Mouse (Mus musculus) G1E (cell line): Measurements from ENCODE around the gene Zfp213. TPM values are rescaled to one million over a fixed set of nuclear protein-coding genes. Genes with fewer than 3 reads are reported as not detected.

ENCODE experiments used
- ATAC-seq: 2 replicates; pipeline ENCODE4 v1.8.0; 2016; ENCODE audit warnings: mild to moderate bottlenecking; ENCODE audit not compliant: insufficient number of reproducible peaks, poor library complexity, low FRiP score, severe bottlenecking; ENCODE audit errors: extremely low read depth
- DNase-seq: peaks from one replicate; pipeline ENCODE4 v3.0.0; 2012; ENCODE audit warnings: low spot score
- H3K27me3 ChIP-seq: 2 replicates; pipeline ENCODE4 v1.6.1; 2012; ENCODE audit warnings: mild to moderate bottlenecking, low read length, inconsistent platforms; ENCODE audit not compliant: insufficient read depth
- H3K36me3 ChIP-seq: replicated peaks from 2 replicates; pipeline ENCODE3; 2012; ENCODE audit warnings: mild to moderate bottlenecking, inconsistent platforms
- H3K4me1 ChIP-seq: 2 replicates; pipeline ENCODE4 v1.6.1; 2012; ENCODE audit warnings: low read depth, low read length, inconsistent platforms, mixed read lengths; ENCODE audit not compliant: insufficient read depth
- H3K4me3 ChIP-seq: 2 replicates; pipeline ENCODE4 v1.5.1; 2012; ENCODE audit warnings: low read depth, mild to moderate bottlenecking, inconsistent platforms, low read length, moderate library complexity, mixed read lengths
- H3K9me3 ChIP-seq: replicated peaks from 2 replicates; pipeline ENCODE4 v1.6.1; 2012; ENCODE audit warnings: inconsistent platforms
- CTCF ChIP-seq: IDR thresholded peaks from 2 replicates; pipeline ENCODE4 v1.5.1; 2012; ENCODE audit warnings: low read depth, low read length, inconsistent platforms, mixed read lengths
- GATA1 ChIP-seq: IDR thresholded peaks from 2 replicates; pipeline ENCODE4 v1.6.1; 2012; ENCODE audit warnings: borderline replicate concordance, low read length, inconsistent platforms, mixed read lengths
- GATA2 ChIP-seq: IDR thresholded peaks from 2 replicates; pipeline ENCODE4 v1.6.1; 2012; ENCODE audit warnings: low read depth, low read length, inconsistent platforms, borderline replicate concordance
- POLR2AphosphoS5 ChIP-seq: IDR thresholded peaks from 2 replicates; pipeline ENCODE4 v1.6.1; 2012; ENCODE audit warnings: low read depth, low read length, inconsistent platforms; ENCODE audit not compliant: insufficient replicate concordance
- TAL1 ChIP-seq: conservative IDR thresholded peaks from 2 replicates; pipeline ENCODE4 v1.6.1; 2012; ENCODE audit warnings: low read depth, low read length, inconsistent platforms, mixed read lengths
- polyA plus RNA-seq: library from polyadenylated mRNA; stranded (reverse); fragments of >175 nt; gene quantifications from 2 replicates; pipeline ENCODE4 v1.2.3, GENCODE M21; 2012
- total RNA-seq, 2 experiments: library from RNA; stranded (forward) in 1 of 2; stranded (reverse) in 1 of 2; fragments of 200-1000 nt in 1 of 2; fragments of >200 nt in 1 of 2; fragmentation: Nextera tagmentation in 1 of 2; gene quantifications; 2 replicates each; pipeline ENCODE4 v1.2.3; 2014 to 2017

The Zfp213 gene
- total and polyA plus RNA-seq, 3 experiments, result 4.2 to 7.3 (median 4.4) TPM

DNA sequence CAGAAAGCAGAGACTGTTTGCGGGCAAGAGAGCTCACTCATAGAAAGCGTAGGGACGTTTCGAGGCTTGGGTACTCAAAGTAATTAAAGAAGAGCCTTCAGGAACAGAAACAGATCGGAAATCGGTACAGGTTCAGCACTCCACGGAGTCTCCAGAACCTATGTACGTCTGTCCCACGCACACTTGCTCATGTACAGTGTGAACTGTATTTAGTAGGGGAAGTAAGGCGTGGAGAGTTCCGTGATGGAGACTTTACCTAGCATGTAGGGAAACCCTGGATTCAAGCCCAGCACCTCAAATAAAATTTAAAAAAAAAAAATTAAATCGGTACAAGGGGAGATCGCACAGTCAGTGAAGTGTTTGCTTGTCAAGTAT, 28.9 kb upstream of the Zfp213 start:
- TF ChIP-seq TAL1, result no peak
- no peak for TF ChIP-seq GATA2
- no peak for TF ChIP-seq POLR2AphosphoS5
- no peak for TF ChIP-seq CTCF
- TF ChIP-seq GATA1, result no peak
- no peaks in the 10 kb centered on the region for H3K36me3 ChIP-seq
- H3K4me1 ChIP-seq, result peaks cover 12% of the 10 kb centered on the region
- H3K4me3 ChIP-seq, result peak overlapping the region; percentile 64
- no peaks in the 10 kb centered on the region for H3K9me3 ChIP-seq
- H3K27me3 ChIP-seq, result no peaks in the 10 kb centered on the region
- DNase-seq (no peak), ATAC-seq (no peak)

DNA sequence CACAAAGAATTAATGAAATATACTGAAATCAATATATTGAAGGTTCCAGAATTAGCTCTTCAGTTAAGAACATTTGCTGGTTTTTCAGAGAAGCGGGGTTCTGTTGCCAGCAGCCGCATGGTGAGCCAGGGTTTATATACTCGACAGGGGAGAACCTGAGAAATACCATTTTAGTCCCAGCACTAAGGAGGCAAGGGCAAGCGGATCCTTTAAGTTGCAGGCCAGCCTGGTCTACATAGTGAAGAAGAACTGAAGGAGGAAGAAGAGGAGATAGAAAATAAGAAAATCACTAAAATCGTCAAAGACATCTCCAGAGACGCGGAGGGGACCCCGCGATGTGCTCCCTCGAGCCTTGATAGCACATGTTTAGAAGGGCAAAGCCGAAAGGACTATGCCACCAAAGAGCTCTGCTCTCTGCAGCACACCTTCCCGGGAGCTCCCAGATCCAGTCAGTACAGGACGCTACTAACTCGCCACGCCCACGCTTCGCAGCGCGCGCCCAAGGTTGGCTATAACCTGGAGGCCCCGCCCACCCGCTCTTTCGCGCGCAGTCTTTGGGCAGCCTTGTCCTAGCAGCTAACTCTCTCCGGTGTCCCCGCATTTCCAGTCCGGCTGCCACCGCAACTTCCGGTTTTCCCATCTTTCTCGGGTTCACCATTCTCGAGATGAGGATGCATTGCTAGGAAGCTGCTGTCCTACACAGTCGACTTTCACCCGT, 28.3 kb upstream of the Zfp213 start:
- DNase-seq, result peak; percentile 63
- H3K4me1 ChIP-seq, result peaks cover 9% of the 10 kb centered on the region
- no peaks in the 10 kb centered on the region for H3K9me3 ChIP-seq
- H3K4me3 ChIP-seq, result peak overlapping the region; percentile 64
- H3K36me3 ChIP-seq, result no peaks in the 10 kb centered on the region
- TF ChIP-seq POLR2AphosphoS5, result no peak
- TF ChIP-seq CTCF, result no peak
- TF ChIP-seq GATA1, result no peak
- TF ChIP-seq TAL1, result no peak
- TF ChIP-seq GATA2, result no peak
- peak; percentile 94 for ATAC-seq
- no peaks in the 10 kb centered on the region; the same call in 1 of the 2 replicates for H3K27me3 ChIP-seq

DNA sequence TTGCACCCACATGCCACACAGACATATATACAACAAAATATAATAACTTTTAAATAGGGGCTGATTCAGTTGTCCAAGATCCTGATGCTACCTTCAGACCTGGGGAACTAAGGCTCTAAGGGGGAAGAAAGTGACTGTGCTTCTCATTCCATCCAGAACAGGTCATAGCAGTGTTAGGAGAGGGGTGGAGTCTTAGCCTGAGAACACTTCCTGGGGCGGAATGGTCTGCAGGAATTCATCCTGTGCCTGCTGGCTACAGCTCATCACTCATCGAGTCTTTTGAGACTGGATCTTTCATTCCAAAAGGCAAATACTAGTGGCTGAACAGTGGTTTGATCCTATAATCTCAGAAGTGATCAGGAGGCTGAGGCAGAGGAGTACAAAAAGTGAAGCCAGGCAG, 23.2 kb upstream of the Zfp213 start:
- TF ChIP-seq POLR2AphosphoS5 (no peak), GATA1 (no peak), CTCF (no peak), TAL1 (no peak), GATA2 (no peak)
- peaks cover 1% of the 10 kb centered on the region; the same call in 1 of the 2 replicates for H3K4me1 ChIP-seq

DNA sequence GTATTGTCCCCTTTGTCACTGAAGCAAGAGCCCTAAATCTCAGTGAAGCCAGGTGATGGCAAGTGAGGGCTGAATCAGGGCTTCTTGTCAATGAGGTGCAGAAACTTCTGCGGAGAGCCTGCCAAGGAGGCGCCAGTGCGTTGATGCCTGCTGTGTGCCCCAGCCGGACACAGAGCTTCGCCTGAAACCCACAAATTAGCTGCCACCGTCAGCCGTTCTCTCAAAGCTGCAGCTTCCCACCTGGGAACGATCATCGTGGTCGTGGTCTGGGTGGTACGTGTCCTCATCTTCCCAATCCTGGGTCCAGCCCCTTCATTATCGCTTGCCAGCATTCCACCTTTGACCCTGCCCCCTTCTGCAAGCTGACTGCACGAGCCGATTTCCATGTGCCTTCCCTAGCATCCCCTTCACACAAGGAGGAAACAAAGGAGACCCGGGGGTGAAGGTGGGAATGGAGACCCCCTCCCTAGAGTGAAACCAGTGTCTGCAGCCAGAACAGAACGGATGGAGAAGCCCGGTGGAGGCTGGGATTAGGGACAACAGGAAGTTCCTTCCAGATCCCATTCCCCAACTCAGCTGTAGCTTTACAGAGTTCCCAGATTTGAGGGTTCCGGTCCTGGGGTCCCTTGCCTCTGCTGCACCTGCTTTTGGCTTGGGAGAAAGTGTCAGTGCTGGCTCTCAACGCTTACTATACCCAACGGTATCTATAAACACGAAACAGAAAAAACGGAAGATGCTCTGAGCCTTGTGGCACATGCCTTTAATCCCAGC, 21.9 kb upstream of the Zfp213 start:
- no peaks in the 10 kb centered on the region for H3K4me1 ChIP-seq
- TF ChIP-seq CTCF (no peak), GATA2 (no peak), GATA1 (no peak), TAL1 (no peak), POLR2AphosphoS5 (no peak)
- no peak overlapping the region for H3K4me3 ChIP-seq
- ATAC-seq, result no peak
- peaks cover 23% of the 10 kb centered on the region for H3K27me3 ChIP-seq
- no peak for DNase-seq
- H3K36me3 ChIP-seq, result no peaks in the 10 kb centered on the region
- no peaks in the 10 kb centered on the region for H3K9me3 ChIP-seq

More for the DNA sequence above, 23.2 kb upstream of the Zfp213 start:
- Histone ChIP-seq H3K4me3 (no peak overlapping the region), H3K9me3 (no peaks in the 10 kb centered on the region), H3K27me3 (peaks cover 20% of the 10 kb centered on the region), H3K36me3 (no peaks in the 10 kb centered on the region)
- DNase-seq (no peak), ATAC-seq (no peak)

DNA sequence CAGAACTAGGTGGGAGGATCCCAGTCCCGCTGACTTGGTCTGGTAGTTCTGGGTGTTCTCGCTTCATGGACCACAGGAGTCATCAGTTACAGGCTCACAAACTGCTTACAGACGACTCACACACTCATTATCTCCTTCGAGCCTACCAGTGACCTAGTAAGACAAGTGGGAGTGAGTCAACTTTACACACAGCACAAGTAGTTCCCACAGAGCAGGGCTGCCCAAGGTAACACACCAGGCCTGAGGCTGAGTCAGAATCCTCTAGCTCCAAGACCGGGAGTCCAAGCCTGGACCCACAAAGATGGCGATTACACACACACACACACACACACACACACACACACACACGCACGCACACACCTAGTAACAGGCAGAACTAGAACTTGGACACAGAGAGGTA, 20.7 kb upstream of the Zfp213 start:
- no peak for ATAC-seq
- Histone ChIP-seq H3K9me3 (no peaks in the 10 kb centered on the region), H3K27me3 (peaks cover 34% of the 10 kb centered on the region), H3K4me1 (no peaks in the 10 kb centered on the region), H3K4me3 (no peak overlapping the region), H3K36me3 (no peaks in the 10 kb centered on the region)
- no peak for DNase-seq
- no peak for TF ChIP-seq GATA1
- TF ChIP-seq POLR2AphosphoS5, result no peak

DNA sequence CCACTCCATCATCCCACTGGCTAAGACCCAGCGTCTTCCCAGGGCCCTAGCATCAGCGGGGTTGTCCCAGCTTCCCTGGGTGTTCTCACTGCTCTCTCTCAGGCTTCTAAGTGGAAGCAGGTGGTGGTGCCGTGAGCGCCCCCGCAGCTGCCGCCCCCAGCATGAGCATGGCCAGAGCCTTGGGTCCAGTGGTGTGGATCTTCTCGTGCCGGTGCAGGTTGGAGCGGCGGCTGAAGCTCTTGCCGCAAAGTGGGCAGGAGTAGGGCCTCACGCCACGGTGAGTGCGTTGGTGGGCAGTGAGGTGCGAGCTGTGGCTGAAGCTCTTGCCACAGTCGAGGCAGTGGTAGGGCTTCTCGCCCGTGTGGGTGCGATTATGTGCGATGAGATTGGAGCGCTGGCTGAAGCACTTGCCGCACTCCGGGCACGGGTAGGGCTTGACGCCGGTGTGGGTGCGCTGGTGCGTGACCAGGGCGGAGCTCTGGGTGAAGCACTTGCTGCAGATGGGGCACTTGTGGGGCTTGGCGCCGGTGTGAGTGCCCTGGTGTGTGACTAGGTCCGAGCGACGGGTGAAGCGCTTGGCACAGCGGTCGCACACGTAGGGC, 12.0 kb upstream of the Zfp213 start:
- ATAC-seq (no peak), DNase-seq (no peak)
- TF ChIP-seq TAL1, result no peak
- TF ChIP-seq CTCF, result no peak
- Histone ChIP-seq H3K9me3 (no peaks in the 10 kb centered on the region), H3K36me3 (no peaks in the 10 kb centered on the region), H3K27me3 (peaks cover 32% of the 10 kb centered on the region), H3K4me1 (peaks cover 2% of the 10 kb centered on the region; the same call in 1 of the 2 replicates), H3K4me3 (no peak overlapping the region)
